In the genomic region with DNA sequence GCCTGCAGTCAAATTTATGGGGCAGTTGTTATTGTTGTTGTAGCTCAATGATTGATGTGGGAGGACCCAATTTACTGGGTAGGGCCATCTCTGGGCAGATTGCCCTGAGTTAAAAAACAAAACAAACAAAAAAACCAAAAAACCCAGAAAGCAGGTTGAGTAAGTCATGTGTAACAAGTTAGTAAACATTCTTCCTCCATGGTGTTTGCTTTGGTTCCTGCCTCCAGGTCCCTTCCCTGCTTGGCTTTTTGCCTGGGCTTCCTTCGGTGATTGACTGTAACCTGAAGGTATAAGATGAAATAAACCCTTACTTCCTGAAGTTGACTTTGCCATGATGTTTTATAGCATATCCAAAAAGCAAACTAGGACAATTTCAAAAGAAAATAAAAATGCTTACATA, we compare ENCODE assay signal across 18 mouse cellular contexts.
"Had no signal": no experiment of that assay in that cellular context is flagged by ENCODE, and none has a peak within 500 bp of the region (broad histone marks: within the 10 kb centered on the region; RNA-seq: fewer than 3 reads in every experiment).

No protein-coding gene starts in this region.

- H3K27me3 ChIP-seq: liver, embryonic 15.5 days; lung, embryonic 15.5 days; megakaryocyte, embryonic 14.5 days; midbrain, embryonic 13.5 days; midbrain, embryonic 15.5 days; neural tube, embryonic 12.5 days; stomach, embryonic 15.5 days had no signal

- H3K4me2 ChIP-seq: liver, embryonic 15.5 days; lung, embryonic 15.5 days; midbrain, embryonic 11.5 days; midbrain, embryonic 13.5 days; midbrain, embryonic 15.5 days; neural tube, embryonic 12.5 days; stomach, embryonic 15.5 days had no signal

- ATAC-seq: liver, postnatal 0 days; lung, postnatal 0 days; midbrain, embryonic 13.5 days; midbrain, embryonic 15.5 days had no signal

- H3K4me1 ChIP-seq: liver, embryonic 15.5 days; lung, embryonic 15.5 days; megakaryocyte, embryonic 14.5 days; neural tube, embryonic 12.5 days; stomach, embryonic 15.5 days had no signal

- H3K9me3 ChIP-seq: liver, embryonic 15.5 days; lung, embryonic 15.5 days; megakaryocyte, embryonic 14.5 days; midbrain, embryonic 13.5 days; midbrain, embryonic 15.5 days; neural tube, embryonic 12.5 days; stomach, embryonic 15.5 days had no signal

- H3K36me3 ChIP-seq: liver, embryonic 15.5 days; lung, embryonic 15.5 days; midbrain, embryonic 13.5 days; midbrain, embryonic 15.5 days; neural tube, embryonic 12.5 days; stomach, embryonic 15.5 days had no signal

- DNase-seq: liver, postnatal 0 days; lung, postnatal 14 days; lung, postnatal 36 days; right cerebral cortex, postnatal 14 days; thymus, adult 2 months; thymus, postnatal 25 days; thymus, postnatal 4 days had no signal

- H3K4me3 ChIP-seq: liver, embryonic 15.5 days; lung, embryonic 15.5 days; megakaryocyte, embryonic 14.5 days; midbrain, embryonic 13.5 days; midbrain, embryonic 15.5 days; neural tube, embryonic 12.5 days; stomach, embryonic 15.5 days had no signal

- H3K9ac ChIP-seq: liver, embryonic 15.5 days; liver, postnatal 0 days; lung, embryonic 15.5 days; midbrain, embryonic 13.5 days; midbrain, embryonic 15.5 days; neural tube, embryonic 12.5 days; stomach, embryonic 15.5 days had no signal

- H3K27ac ChIP-seq: liver, embryonic 15.5 days; lung, embryonic 15.5 days; macrophage; midbrain, embryonic 13.5 days; midbrain, embryonic 15.5 days; neural tube, embryonic 12.5 days; stomach, embryonic 15.5 days; stomach, postnatal 0 days had no signal
